Mouse (Mus musculus): ENCODE data around the gene Tmem238l. TPM values are rescaled to one million over a fixed set of nuclear protein-coding genes. Genes with fewer than 3 reads are reported as not detected.

The Tmem238l gene
- polyA plus RNA-seq, 1 experiment from 2014 or later, result not detected

GRCm38 (mm10) chr11:66946521-66946920 is 9.9 kb upstream of the Tmem238l start:
- WGBS, result 75% methylated on average over 6 of the region's 6 CpGs
- H3K4me3 ChIP-seq, result no peak overlapping the region
- H3K36me3 ChIP-seq, result no peaks in the 10 kb centered on the region
- no peaks in the 10 kb centered on the region for H3K4me1 ChIP-seq
- DNase-seq (ENCODE audit: low spot score), result no peak
- H3K9me3 ChIP-seq (replicated peaks), result no peaks in the 10 kb centered on the region
- no peaks in the 10 kb centered on the region for H3K27me3 ChIP-seq (ENCODE audit: low read depth, poor library complexity, severe bottlenecking)
- no peak overlapping the region for H3K27ac ChIP-seq (replicated peaks)

- Histone ChIP-seq H3K36me3 (no peaks in the 10 kb centered on the region), H3K27me3 (ENCODE audit: low read depth, poor library complexity, severe bottlenecking) (no peaks in the 10 kb centered on the region), H3K27ac (replicated peaks) (no peak overlapping the region), H3K4me1 (no peaks in the 10 kb centered on the region), H3K9me3 (replicated peaks) (no peaks in the 10 kb centered on the region), H3K4me3 (no peak overlapping the region)
- 82% methylated on average over 6 of the region's 6 CpGs for WGBS
- DNase-seq (ENCODE audit: low spot score), result no peak
These were observed 9.5 kb upstream of the Tmem238l start for GRCm38 (mm10) chr11:66946922-66947321.

GRCm38 (mm10) chr11:66960797-66961196 is 4.4 kb downstream of the Tmem238l start:
- Histone ChIP-seq H3K4me1 (no peaks in the 10 kb centered on the region), H3K9me3 (replicated peaks) (no peaks in the 10 kb centered on the region), H3K27ac (replicated peaks) (no peak overlapping the region), H3K27me3 (ENCODE audit: low read depth, poor library complexity, severe bottlenecking) (no peaks in the 10 kb centered on the region), H3K36me3 (no peaks in the 10 kb centered on the region), H3K4me3 (no peak overlapping the region)
- 93% methylated on average over 1 of the region's 1 CpGs for WGBS
- DNase-seq (ENCODE audit: low spot score), result no peak

- no peak overlapping the region for H3K27ac ChIP-seq (replicated peaks)
- H3K27me3 ChIP-seq (ENCODE audit: low read depth, poor library complexity, severe bottlenecking), result no peaks in the 10 kb centered on the region
- no peaks in the 10 kb centered on the region for H3K4me1 ChIP-seq
- H3K4me3 ChIP-seq, result no peak overlapping the region
- 88% methylated on average over 12 of the region's 12 CpGs for WGBS
- H3K9me3 ChIP-seq (replicated peaks), result no peaks in the 10 kb centered on the region
- no peak for DNase-seq (ENCODE audit: low spot score)
- H3K36me3 ChIP-seq, result no peaks in the 10 kb centered on the region
These were observed 5.2 kb downstream of the Tmem238l start for GRCm38 (mm10) chr11:66961447-66962176.

- WGBS, result 95% methylated on average over 1 of the region's 1 CpGs
These were observed 7.0 kb downstream of the Tmem238l start for GRCm38 (mm10) chr11:66963462-66963861.

GRCm38 (mm10) chr11:66966500-66967116 is 10.2 kb downstream of the Tmem238l start:
- no peaks in the 10 kb centered on the region for H3K27me3 ChIP-seq (ENCODE audit: low read depth, poor library complexity, severe bottlenecking)
- no peak overlapping the region for H3K4me3 ChIP-seq
- H3K4me1 ChIP-seq, result no peaks in the 10 kb centered on the region
- H3K36me3 ChIP-seq, result no peaks in the 10 kb centered on the region
- no peak overlapping the region for H3K27ac ChIP-seq (replicated peaks)
- 28% methylated on average over 7 of the region's 7 CpGs for WGBS
- no peak for DNase-seq (ENCODE audit: low spot score)
- no peaks in the 10 kb centered on the region for H3K9me3 ChIP-seq (replicated peaks)

More at GRCm38 (mm10) chr11:66963462-66963861, 7.0 kb downstream of the Tmem238l start:
- no peak overlapping the region for H3K4me3 ChIP-seq
- H3K27ac ChIP-seq (replicated peaks), result no peak overlapping the region
- DNase-seq (ENCODE audit: low spot score), result no peak
- H3K27me3 ChIP-seq (ENCODE audit: low read depth, poor library complexity, severe bottlenecking), result no peaks in the 10 kb centered on the region
- no peaks in the 10 kb centered on the region for H3K9me3 ChIP-seq (replicated peaks)
- H3K36me3 ChIP-seq, result no peaks in the 10 kb centered on the region
- H3K4me1 ChIP-seq, result no peaks in the 10 kb centered on the region

DNA sequence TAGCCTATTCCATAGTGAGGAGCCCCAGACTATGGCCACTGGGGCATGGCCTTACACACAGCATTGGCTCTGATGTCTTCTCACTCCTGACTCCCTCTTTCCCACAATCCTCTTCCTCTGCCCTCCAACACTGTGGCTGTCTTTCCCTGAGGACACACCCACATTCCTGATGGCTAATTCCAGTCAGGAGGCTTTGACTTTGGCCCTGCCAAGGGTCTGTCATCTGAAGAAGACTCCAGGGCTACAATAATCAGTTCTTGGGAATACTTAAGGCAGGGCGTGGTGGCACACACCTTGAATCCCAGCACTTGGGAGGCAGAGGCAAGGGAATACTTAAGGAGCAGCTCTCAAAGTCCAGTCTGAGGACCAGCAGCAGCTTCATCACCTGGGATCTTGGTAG is 12.1 kb downstream of the Tmem238l start:
- 81% methylated on average over 1 of the region's 1 CpGs for WGBS
- DNase-seq (ENCODE audit: low spot score), result no peak
- Histone ChIP-seq H3K4me3 (no peak overlapping the region), H3K27ac (replicated peaks) (no peak overlapping the region), H3K27me3 (ENCODE audit: low read depth, poor library complexity, severe bottlenecking) (no peaks in the 10 kb centered on the region), H3K4me1 (no peaks in the 10 kb centered on the region), H3K9me3 (replicated peaks) (no peaks in the 10 kb centered on the region), H3K36me3 (no peaks in the 10 kb centered on the region)

GRCm38 (mm10) chr11:66973507-66973906 is 17.1 kb downstream of the Tmem238l start:
- Histone ChIP-seq H3K4me1 (no peaks in the 10 kb centered on the region), H3K27ac (replicated peaks) (no peak overlapping the region), H3K27me3 (ENCODE audit: low read depth, poor library complexity, severe bottlenecking) (no peaks in the 10 kb centered on the region), H3K9me3 (replicated peaks) (peaks cover 8% of the 10 kb centered on the region; the same call in 1 of the 2 replicates), H3K4me3 (no peak overlapping the region), H3K36me3 (no peaks in the 10 kb centered on the region)
- 91% methylated on average over 3 of the region's 3 CpGs for WGBS
- DNase-seq (ENCODE audit: low spot score), result no peak

GRCm38 (mm10) chr11:66975606-66976330 is 19.3 kb downstream of the Tmem238l start:
- no peak for DNase-seq (ENCODE audit: low spot score)
- H3K27me3 ChIP-seq (ENCODE audit: low read depth, poor library complexity, severe bottlenecking), result no peaks in the 10 kb centered on the region
- H3K27ac ChIP-seq (replicated peaks), result no peak overlapping the region
- H3K4me3 ChIP-seq, result no peak overlapping the region
- H3K36me3 ChIP-seq, result no peaks in the 10 kb centered on the region
- H3K9me3 ChIP-seq (replicated peaks), result peaks cover 8% of the 10 kb centered on the region; the same call in 1 of the 2 replicates
- 92% methylated on average over 7 of the region's 7 CpGs for WGBS
- H3K4me1 ChIP-seq, result no peaks in the 10 kb centered on the region

GRCm38 (mm10) chr11:66981336-66982115 is 25.1 kb downstream of the Tmem238l start:
- H3K27me3 ChIP-seq (ENCODE audit: low read depth, poor library complexity, severe bottlenecking), result 0 out of 2 replicates have a peak, but pooled peaks cover 8% of the 10 kb centered on the region
- peaks cover 32% of the 10 kb centered on the region for H3K4me1 ChIP-seq
- DNase-seq (ENCODE audit: low spot score), result no peak
- no peak overlapping the region for H3K27ac ChIP-seq (replicated peaks)
- no peaks in the 10 kb centered on the region for H3K36me3 ChIP-seq
- WGBS, result 83% methylated on average over 15 of the region's 15 CpGs
- H3K4me3 ChIP-seq, result no peak overlapping the region
- H3K9me3 ChIP-seq (replicated peaks), result no peaks in the 10 kb centered on the region

- Histone ChIP-seq H3K4me1 (peaks cover 32% of the 10 kb centered on the region), H3K36me3 (no peaks in the 10 kb centered on the region), H3K9me3 (replicated peaks) (no peaks in the 10 kb centered on the region), H3K27ac (replicated peaks) (0 out of 2 replicates have a peak overlapping the region, but pooled peaks have one; percentile 28), H3K4me3 (no peak overlapping the region), H3K27me3 (ENCODE audit: low read depth, poor library complexity, severe bottlenecking) (0 out of 2 replicates have a peak, but pooled peaks cover 8% of the 10 kb centered on the region)
- WGBS, result 59% methylated on average over 6 of the region's 6 CpGs
- DNase-seq (ENCODE audit: low spot score), result peak; percentile 57
These were observed 26.4 kb downstream of the Tmem238l start for GRCm38 (mm10) chr11:66982794-66983193.

DNA sequence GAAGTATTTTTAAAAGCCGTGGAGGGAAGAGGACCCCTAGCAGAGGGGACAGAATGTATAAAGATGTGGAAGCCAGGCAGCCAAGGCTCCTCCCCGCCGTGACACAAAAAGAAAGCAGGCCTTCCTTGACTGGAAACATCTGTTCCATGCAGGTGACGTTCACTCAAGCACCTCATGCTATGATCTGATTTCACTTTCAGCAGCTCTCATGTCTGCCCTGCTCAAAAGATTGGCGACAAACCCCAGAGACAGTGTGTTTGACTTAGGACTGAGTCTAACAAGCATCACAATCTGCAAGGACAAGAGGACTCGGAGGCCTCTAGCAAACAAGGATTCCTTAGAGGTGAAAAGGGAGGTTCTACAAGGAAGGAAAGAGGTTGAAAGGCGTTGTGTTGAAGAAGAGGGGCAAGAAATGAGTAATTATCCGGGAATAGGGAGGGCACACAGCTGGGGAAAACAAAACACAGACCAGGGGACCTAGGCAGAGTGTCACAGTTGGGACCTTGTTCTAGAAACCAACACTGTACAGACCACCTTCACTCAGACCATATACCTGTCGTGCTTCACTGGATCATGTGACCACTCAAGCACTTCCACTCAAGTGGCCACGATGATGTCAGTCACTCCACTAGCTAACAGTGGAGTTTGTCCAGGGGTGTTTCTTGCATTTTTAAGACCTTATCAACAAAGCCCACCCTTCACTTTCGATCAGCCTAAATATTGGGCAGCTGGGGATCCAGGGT is 27.2 kb downstream of the Tmem238l start:
- 64% methylated on average over 11 of the region's 11 CpGs for WGBS
- H3K27me3 ChIP-seq (ENCODE audit: low read depth, poor library complexity, severe bottlenecking), result 0 out of 2 replicates have a peak, but pooled peaks cover 8% of the 10 kb centered on the region
- no peak overlapping the region for H3K4me3 ChIP-seq
- no peaks in the 10 kb centered on the region for H3K36me3 ChIP-seq
- H3K27ac ChIP-seq (replicated peaks), result peak overlapping the region; percentile 85
- no peak for DNase-seq (ENCODE audit: low spot score)
- no peaks in the 10 kb centered on the region for H3K9me3 ChIP-seq (replicated peaks)
- H3K4me1 ChIP-seq, result peaks cover 32% of the 10 kb centered on the region
